Mouse (Mus musculus) heart, adult 2 months (tissue): Measurements from ENCODE around the gene Med13l.

Experiments used
- CTCF ChIP-seq: fragments of 200-600 bp; IDR thresholded peaks from 2 replicates; pipeline ENCODE4 v1.8.1; 2022; ENCODE audit warnings: antibody characterized with exemption, mild to moderate bottlenecking, moderate library complexity
- POLR2A ChIP-seq: fragments of 200-500 bp; IDR thresholded peaks from 2 replicates; pipeline ENCODE4 v1.6.1; 2011; ENCODE audit warnings: mild to moderate bottlenecking, low read depth, low read length, control low read depth; ENCODE audit not compliant: insufficient read depth

GRCm38 (mm10) chr5:118732651-118733050 lies 172.2 kb downstream of the Med13l start:
- TF ChIP-seq CTCF: no peak
- no peak for TF ChIP-seq POLR2A
